Mouse (Mus musculus) hindbrain, embryonic 12.5 days (tissue): ENCODE data around the gene Hist1h4i. TPM values are rescaled to one million over a fixed set of nuclear protein-coding genes. Genes with fewer than 3 reads are reported as not detected.

Experiments
- microRNA-seq: library from miRNA; unstranded; fragments of <30 nt; microRNA quantifications from one replicate; pipeline ENCODE4, GENCODE M21; 2017
- polyA plus RNA-seq: library from polyadenylated mRNA; unstranded; fragments of >200 nt; fragmentation: Nextera tagmentation; extraction: Ambion mirVana; gene quantifications from 2 replicates; pipeline ENCODE4 v1.2.1, GENCODE M21; 2016

Hist1h4i gene
- polyA plus RNA-seq, 1 experiment from 2014 or later: 20.9 TPM

Small RNA genes lying within 50 kb of the gene (microRNA-seq; reads per million reads assigned to microRNA genes)
- gene Gm26300 (not detected), gene Gm44390 (not detected), gene Gm44486 (not detected)

Other genes starting within 250 kb of the Hist1h4i start
- 14.1 and 15.3 TPM in 2 replicates for gene Hist1h2bq, start 231.2 kb downstream of the Hist1h4i start, polyA plus RNA-seq
- 3.4 TPM in 1 of 2 replicates, not detected in the other for gene Hist1h2ao, start 230.9 kb downstream of the Hist1h4i start, polyA plus RNA-seq
- gene Hist1h4m, start 229.6 kb downstream of the Hist1h4i start, polyA plus RNA-seq: not detected in 2 replicates
- gene Hist1h4n, start 209.2 kb downstream of the Hist1h4i start, polyA plus RNA-seq: 6.2 and 10.1 TPM in 2 replicates
- gene Hist1h2ap, start 207.9 kb downstream of the Hist1h4i start, polyA plus RNA-seq: 2,700 and 3,374 TPM in 2 replicates
- gene Hist1h2br, start 207.6 kb downstream of the Hist1h4i start, polyA plus RNA-seq: 14.3 and 15.1 TPM in 2 replicates
- gene Zfp184, start 96.3 kb downstream of the Hist1h4i start, polyA plus RNA-seq: 19.1 and 20.5 TPM in 2 replicates
- 0.14 TPM in 1 of 2 replicates, not detected in the other for gene Pom121l2, start 60.2 kb downstream of the Hist1h4i start, polyA plus RNA-seq
- 0.23 and 0.48 TPM in 2 replicates for gene Prss16, start 31.6 kb downstream of the Hist1h4i start, polyA plus RNA-seq
- gene Hist1h2ah, start 5.8 kb downstream of the Hist1h4i start, polyA plus RNA-seq: 17.9 TPM in 1 of 2 replicates, not detected in the other
- 5.5 and 9.1 TPM in 2 replicates for gene Hist1h2bk, start 5.5 kb downstream of the Hist1h4i start, polyA plus RNA-seq
- 52.7 and 56.3 TPM in 2 replicates for gene Hist1h2ag, start 1.6 kb upstream of the Hist1h4i start, polyA plus RNA-seq
- 7.2 and 11.9 TPM in 2 replicates for gene Hist1h2bj, start 1.9 kb upstream of the Hist1h4i start, polyA plus RNA-seq
- not detected in 2 replicates for gene Vmn1r188, start 43.1 kb upstream of the Hist1h4i start, polyA plus RNA-seq
- not detected in 2 replicates for gene Vmn1r189, start 64.5 kb upstream of the Hist1h4i start, polyA plus RNA-seq
- gene Vmn1r191, start 142.6 kb upstream of the Hist1h4i start, polyA plus RNA-seq: not detected in 2 replicates
- gene Vmn1r192, start 149.8 kb upstream of the Hist1h4i start, polyA plus RNA-seq: not detected in 2 replicates
- gene Vmn1r193, start 181.8 kb upstream of the Hist1h4i start, polyA plus RNA-seq: not detected in 2 replicates
- not detected in 2 replicates for gene Vmn1r194, start 202.9 kb upstream of the Hist1h4i start, polyA plus RNA-seq
- not detected in 2 replicates for gene Vmn1r195, start 229.2 kb upstream of the Hist1h4i start, polyA plus RNA-seq
- gene Vmn1r196, start 248.6 kb upstream of the Hist1h4i start, polyA plus RNA-seq: not detected in 2 replicates